Mouse (Mus musculus): ENCODE results near the gene 1700018F24Rik. TPM values are rescaled to one million over a fixed set of nuclear protein-coding genes. Genes with fewer than 3 reads are reported as not detected.

Gene 1700018F24Rik
- not detected for polyA plus RNA-seq (2017; shearing (Covaris generic))

GRCm38 (mm10) chr5:145042690-145043089, at the start of gene 1700018F24Rik:
1700018F24Rik (plus strand) TSS chr5:145042990.

GRCm38 (mm10) chr5:145032391-145032790, 10.4 kb upstream of the 1700018F24Rik start, which contains the start of gene Gm4871:
Gm4871 (minus strand) TSS chr5:145032754.

GRCm38 (mm10) chr5:145083632-145084451, 41.1 kb downstream of the 1700018F24Rik start, which contains the start of the genes Arpc1a and Kpna7:
Arpc1a (plus strand) TSS chr5:145083830.
Kpna7 (minus strand) TSS chr5:145084030.

Other genes with a start within 250 kb of the 1700018F24Rik start
- 3.1 TPM for gene Smurf1, start 77.1 kb upstream of the 1700018F24Rik start, polyA plus RNA-seq (2017; shearing (Covaris generic))
- not detected for gene Gm4871, start 10.2 kb upstream of the 1700018F24Rik start, polyA plus RNA-seq (2017; shearing (Covaris generic))
- gene Arpc1a, start 40.8 kb downstream of the 1700018F24Rik start, polyA plus RNA-seq (2017; shearing (Covaris generic)): 86.7 TPM
- not detected for gene Kpna7, start 41.0 kb downstream of the 1700018F24Rik start, polyA plus RNA-seq (2017; shearing (Covaris generic))
- gene Arpc1b, start 71.2 kb downstream of the 1700018F24Rik start, polyA plus RNA-seq (2017; shearing (Covaris generic)): 1,387 TPM
- gene Pdap1, start 97.2 kb downstream of the 1700018F24Rik start, polyA plus RNA-seq (2017; shearing (Covaris generic)): 52.0 TPM
- gene Bud31, start 97.4 kb downstream of the 1700018F24Rik start, polyA plus RNA-seq (2017; shearing (Covaris generic)): 186 TPM
- gene Ptcd1, start 124.1 kb downstream of the 1700018F24Rik start, polyA plus RNA-seq (2017; shearing (Covaris generic)): 30.4 TPM
- gene Cpsf4, start 124.2 kb downstream of the 1700018F24Rik start, polyA plus RNA-seq (2017; shearing (Covaris generic)): 39.7 TPM
- gene Atp5j2, start 149.1 kb downstream of the 1700018F24Rik start, polyA plus RNA-seq (2017; shearing (Covaris generic)): 421 TPM
- 30.2 TPM for gene Zkscan14, start 158.9 kb downstream of the 1700018F24Rik start, polyA plus RNA-seq (2017; shearing (Covaris generic))
- gene Zkscan5, start 161.6 kb downstream of the 1700018F24Rik start, polyA plus RNA-seq (2017; shearing (Covaris generic)): 9.6 TPM
- 63.2 TPM for gene Zfp655, start 188.7 kb downstream of the 1700018F24Rik start, polyA plus RNA-seq (2017; shearing (Covaris generic))
- gene Zscan25, start 237.5 kb downstream of the 1700018F24Rik start, polyA plus RNA-seq (2017; shearing (Covaris generic)): 0.96 TPM